Mouse (Mus musculus) erythroblast, embryonic 14.5 days (primary cell): ENCODE results near the gene Polg2.

ENCODE experiments used
- GATA1 ChIP-seq: IDR thresholded peaks from 2 replicates; pipeline ENCODE4 v1.6.1; 2012; ENCODE audit warnings: low read length, inconsistent platforms, mixed read lengths
- TAL1 ChIP-seq: IDR thresholded peaks from 3 replicates; pipeline ENCODE4 v1.6.1; 2012; ENCODE audit warnings: low read length, inconsistent platforms, mixed read lengths

GRCm38 (mm10) chr11:106819595-106819994, 40.3 kb upstream of the Polg2 start:
- TF ChIP-seq TAL1 (no peak), GATA1 (no peak)
